Comparison of ENCODE assay signal across 8 mouse cellular contexts in the genomic region with DNA sequence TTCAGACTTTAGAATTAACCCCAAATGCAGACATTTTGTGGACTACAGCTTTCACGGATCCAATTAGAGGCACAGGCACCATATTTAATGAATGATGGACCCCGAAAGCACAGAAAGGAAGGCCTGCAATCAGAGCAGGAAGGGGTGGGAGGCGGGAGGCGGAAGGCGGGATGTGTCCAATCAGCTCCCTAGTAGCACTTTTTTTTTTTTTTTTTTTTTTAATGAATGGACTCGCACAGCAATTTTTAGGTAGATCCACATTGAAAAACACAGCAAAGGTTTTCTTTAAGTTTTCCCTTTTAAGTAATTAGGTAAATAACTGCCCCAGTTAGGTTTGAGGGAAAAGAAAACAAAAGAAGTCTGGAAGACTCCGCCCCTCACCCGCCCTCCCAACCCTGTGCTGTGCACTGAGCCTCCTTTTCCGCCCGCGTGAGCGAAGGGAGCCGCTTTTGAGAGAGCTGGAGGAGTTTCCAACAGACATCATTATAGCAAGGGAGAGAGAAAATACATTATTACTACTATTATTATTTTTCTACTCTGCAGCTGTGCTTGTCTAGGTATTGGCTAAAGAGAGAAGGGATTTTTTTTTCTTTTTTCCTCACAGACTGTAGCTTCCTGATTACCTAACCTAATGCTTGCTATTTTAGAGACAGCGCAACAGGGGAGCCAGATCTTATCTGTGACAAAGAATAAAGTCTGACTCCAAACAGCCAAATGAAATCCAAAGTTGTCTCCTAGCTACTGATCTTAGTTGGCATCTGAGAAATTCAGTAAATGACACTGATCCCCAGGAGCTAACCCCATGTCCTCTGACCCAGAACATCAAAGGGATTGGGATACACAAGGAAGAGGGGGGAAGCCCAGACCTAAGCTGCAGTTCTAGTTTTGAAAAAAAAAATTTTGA.
DNase-seq lines count a peak whose midpoint lies in the region; ATAC-seq lines count a peak whose summit lies in the region.

No protein-coding gene starts in this region.

- no peak overlapping the region for H3K27ac ChIP-seq in limb, embryonic 13.5 days
- H3K27ac ChIP-seq in neural tube, embryonic 12.5 days = no peak overlapping the region

- no peaks in the 10 kb centered on the region for H3K36me3 ChIP-seq in limb, embryonic 13.5 days
- no peaks in the 10 kb centered on the region for H3K36me3 ChIP-seq in neural tube, embryonic 12.5 days

- peak overlapping the region; percentile 26 for H3K4me3 ChIP-seq in limb, embryonic 13.5 days
- no peak overlapping the region for H3K4me3 ChIP-seq in neural tube, embryonic 12.5 days

- H3K9me3 ChIP-seq in limb, embryonic 13.5 days = no peaks in the 10 kb centered on the region
- no peaks in the 10 kb centered on the region for H3K9me3 ChIP-seq in neural tube, embryonic 12.5 days

- no peak overlapping the region for H3K9ac ChIP-seq in limb, embryonic 13.5 days
- no peak overlapping the region for H3K9ac ChIP-seq in neural tube, embryonic 12.5 days

- H3K27me3 ChIP-seq in limb, embryonic 13.5 days = no peaks in the 10 kb centered on the region
- no peaks in the 10 kb centered on the region for H3K27me3 ChIP-seq in neural tube, embryonic 12.5 days (replicated peaks)

- peak; percentile 52; the same call in 1 of the 2 replicates for ATAC-seq in granulocyte monocyte progenitor cell, adult 5-6 weeks (replicated peaks; ENCODE audit: poor library complexity, severe bottlenecking)
- ATAC-seq in limb, embryonic 13.5 days (ENCODE audit: low FRiP score, low read depth) = peak; percentile 76
- ATAC-seq in neural tube, embryonic 12.5 days (ENCODE audit: low FRiP score, low read depth) = peak; percentile 74

- peak overlapping the region; percentile 50 for H3K4me2 ChIP-seq in limb, embryonic 13.5 days (replicated peaks)
- peak overlapping the region; percentile 51 for H3K4me2 ChIP-seq in neural tube, embryonic 12.5 days (replicated peaks)

- 40% methylated on average over 14 of the region's 14 CpGs for WGBS in limb, embryonic 13.5 days
- WGBS in neural tube, embryonic 12.5 days = 34% methylated on average over 14 of the region's 14 CpGs

- peak; percentile 8 to 10 for DNase-seq in adrenal gland, postnatal 36 days
- DNase-seq in adrenal gland, postnatal 4 days (ENCODE audit: low spot score in 2 of 2) = no peak
- DNase-seq in ZHBTc4 (ENCODE audit: low read depth, low spot score) = peak; percentile 18
- no peak for DNase-seq in gastrocnemius, postnatal 10 days
- DNase-seq in frontal cortex, postnatal 10 days (ENCODE audit: low spot score in 2 of 2) = no peak

- H3K4me1 ChIP-seq in limb, embryonic 13.5 days = peaks cover 2% of the 10 kb centered on the region; the same call in 1 of the 2 replicates
- H3K4me1 ChIP-seq in neural tube, embryonic 12.5 days = 0 out of 2 replicates have a peak, but pooled peaks cover 3% of the 10 kb centered on the region

Comparison
In these comparisons a context has a peak if more than half of its experiments do, and no peak if none do; other contexts are left out.
1. DNase-seq: peak in adrenal gland, postnatal 36 days (2 of 2) and ZHBTc4 (single experiment); none in adrenal gland, postnatal 4 days (0 of 2), gastrocnemius, postnatal 10 days (single experiment) and frontal cortex, postnatal 10 days (0 of 2).
2. Peak in every context shown above with its lines, with median percentiles within 50 percentile points of each other: ATAC-seq.